Mouse (Mus musculus) left cerebral cortex, postnatal 25 days (tissue): ENCODE measurements around the gene Prr5. TPM values are rescaled to one million over a fixed set of nuclear protein-coding genes. Genes with fewer than 3 reads are reported as not detected.
A peak's percentile ranks its signal among the peaks of the same experiment; 100 is the strongest.
"Not testable (repeated sequence)": the region's sequence is repeated elsewhere in the genome, so short reads cannot be mapped to it uniquely, and the experiment has no call there.

Experiments
- DNase-seq, 2 experiments: peaks; one replicate each; pipeline ENCODE4 v3.0.0; 2022; ENCODE audit warnings: low spot score in 2 of 2, mixed read lengths in 1 of 2
- intact Hi-C: fragments of 180-260 bp; cut with DNase I; formaldehyde crosslinking; loops from one replicate; pipeline ENCODE4 v1.15.1; 2025
- total RNA-seq, 2 experiments: library from RNA; stranded (reverse); gene quantifications; 2 replicates each; pipeline ENCODE4 v1.2.3; 2021

The Prr5 gene
- total RNA-seq, 2 experiments from 2014 or later, result 11.6 to 13.2 TPM

DNA sequence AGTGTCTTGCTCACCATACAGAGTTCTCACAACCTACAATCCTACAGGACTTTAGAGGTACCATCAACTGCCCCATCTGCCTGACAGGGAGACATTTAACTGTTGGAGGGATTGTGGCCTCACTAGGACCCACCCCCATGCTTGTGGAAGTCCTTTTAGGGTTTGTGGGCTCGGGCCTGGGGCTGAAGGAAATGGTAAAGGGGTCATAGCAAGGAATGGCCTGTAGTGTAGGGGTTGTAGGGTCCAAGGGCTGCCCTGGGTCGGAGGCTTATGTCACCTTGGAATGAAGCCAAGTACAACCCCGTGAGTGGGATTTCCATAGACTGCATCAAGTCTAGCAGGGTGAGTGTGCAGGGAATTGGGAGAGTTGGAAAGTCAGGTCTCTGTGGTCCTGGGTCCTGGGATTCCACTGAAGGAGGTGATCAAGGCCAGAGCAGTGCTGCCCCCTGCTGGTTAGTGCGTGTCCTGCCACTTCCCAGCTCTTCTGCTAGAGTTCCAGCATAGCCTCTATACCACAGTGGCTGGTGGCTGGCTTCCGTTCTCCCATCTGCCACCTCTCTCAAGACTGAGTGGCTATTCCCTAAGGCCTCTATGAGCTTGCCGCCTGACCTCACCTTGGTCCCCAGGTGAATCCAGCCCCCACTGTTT lies 30.9 kb downstream of the Prr5 start:
- peak; percentile 20 to 30 for DNase-seq
- intact Hi-C loops, result no loop called here

DNA sequence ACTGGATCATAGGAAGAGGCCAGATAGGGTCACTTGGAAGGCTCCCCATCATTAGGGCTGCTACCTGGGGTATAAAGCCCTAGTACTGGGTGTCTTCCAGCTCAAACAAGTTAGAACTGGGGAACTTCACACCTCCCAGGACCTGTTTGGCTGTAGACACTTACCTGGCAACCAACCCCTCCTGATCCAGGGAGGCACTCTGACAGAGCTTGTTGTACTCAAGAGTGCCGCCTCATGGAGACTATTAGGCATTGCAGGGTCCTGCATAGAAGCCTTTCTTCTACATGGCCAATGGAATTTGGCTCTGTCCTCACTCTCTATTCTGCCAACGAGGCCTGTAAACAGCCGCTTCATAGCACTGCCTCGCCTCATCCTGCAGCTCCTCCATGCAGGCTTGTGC lies 32.5 kb downstream of the Prr5 start:
- intact Hi-C loops, result no loop called here
- peak in 1 of 2 experiments; percentile 37 for DNase-seq

DNA sequence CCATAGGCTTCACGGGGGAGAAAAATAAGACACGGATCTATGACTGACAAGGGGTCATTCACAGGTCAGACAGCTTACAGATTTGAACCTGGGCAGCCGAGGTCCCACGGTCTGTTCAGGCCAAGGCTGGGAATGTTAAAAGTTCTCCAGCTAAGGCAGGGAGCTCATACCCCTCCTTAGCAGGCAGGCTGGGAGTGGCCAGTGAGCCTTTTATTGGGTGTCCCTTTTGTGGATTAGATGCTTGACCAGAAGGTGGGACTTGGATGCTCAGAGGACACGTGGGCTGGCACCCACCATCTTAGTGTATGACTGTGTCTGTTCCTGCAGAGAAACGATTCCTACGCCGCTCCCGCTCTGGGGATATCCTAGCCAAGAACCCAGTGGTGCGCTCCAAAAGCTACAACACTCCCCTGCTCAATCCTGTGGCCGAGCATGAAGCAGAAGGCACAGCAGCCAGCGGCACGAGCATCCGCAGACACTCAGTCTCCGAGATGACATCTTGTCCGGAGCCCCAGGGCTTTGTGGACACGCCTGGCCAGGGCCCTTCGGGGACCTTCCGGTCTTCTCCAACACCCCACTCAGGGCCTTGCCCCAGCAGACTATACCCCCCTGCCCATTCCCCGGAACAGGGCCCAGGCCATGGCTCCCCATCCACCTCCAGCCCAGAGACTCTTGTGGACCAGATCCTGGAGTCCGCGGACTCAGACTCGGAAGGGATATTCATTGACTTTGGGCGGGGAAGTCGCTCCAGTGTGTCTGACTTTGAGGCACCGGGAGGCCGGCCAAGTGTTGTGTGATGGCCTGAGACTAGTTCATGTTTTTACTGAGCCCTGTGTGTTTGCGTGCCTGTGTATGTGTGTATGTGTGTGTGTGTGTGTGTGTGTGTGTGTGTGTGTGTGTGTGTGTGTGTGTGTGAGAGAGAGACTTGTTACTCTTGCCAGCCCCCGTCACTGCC lies 33.2 kb downstream of the Prr5 start:
- intact Hi-C loops, result no loop called here
- DNase-seq, result peak in 1 of 2 experiments; percentile 18

DNA sequence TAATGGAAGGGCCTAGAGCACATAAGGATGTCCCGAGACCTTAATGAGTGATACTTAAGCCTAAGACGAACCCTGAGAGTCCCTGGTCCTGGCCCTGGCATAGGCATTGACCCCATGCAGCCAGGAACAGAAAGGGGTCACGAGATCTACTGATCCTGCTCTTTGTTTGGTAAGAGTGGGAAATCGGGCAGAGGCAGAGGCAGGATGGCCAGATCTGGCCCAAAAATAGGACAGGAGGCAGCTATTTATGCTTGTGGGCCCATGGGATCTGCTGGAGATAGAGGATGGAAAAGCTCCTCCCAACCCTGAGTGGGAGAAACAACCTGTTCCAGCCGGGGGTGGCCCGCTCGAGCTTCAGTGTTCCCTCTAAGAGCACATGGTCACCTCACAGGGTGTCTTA lies 34.6 kb downstream of the Prr5 start:
- intact Hi-C loops, result no loop called here
- DNase-seq, result no peak

DNA sequence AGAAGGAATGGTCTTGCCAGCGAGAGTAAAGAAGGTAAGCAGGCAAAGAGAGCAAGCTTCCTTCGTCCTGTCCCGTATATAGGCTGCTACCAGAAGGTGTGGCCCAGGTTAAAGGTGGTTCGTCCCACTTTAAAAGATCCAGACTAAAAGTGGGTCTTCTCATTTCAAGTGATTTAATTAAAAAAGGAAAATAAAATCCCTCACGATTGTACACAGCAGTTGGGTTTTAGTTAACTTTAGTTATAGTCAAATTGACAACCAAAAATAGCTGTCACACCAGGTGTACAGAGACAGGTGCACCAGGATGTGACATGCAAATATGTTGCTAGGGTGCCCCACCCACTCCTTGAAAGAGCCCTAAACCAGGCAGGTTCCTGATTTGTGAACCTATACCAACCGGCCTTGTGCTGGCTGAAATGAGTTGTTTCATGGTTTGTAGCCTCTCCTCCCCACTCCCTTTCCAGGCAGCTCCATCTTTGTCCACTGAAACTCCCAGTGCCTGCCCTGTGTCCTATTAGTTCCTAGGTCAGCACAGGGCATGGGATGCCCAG lies 36.0 kb downstream of the Prr5 start:
- intact Hi-C loops, result no loop called here
- DNase-seq, result no peak

DNA sequence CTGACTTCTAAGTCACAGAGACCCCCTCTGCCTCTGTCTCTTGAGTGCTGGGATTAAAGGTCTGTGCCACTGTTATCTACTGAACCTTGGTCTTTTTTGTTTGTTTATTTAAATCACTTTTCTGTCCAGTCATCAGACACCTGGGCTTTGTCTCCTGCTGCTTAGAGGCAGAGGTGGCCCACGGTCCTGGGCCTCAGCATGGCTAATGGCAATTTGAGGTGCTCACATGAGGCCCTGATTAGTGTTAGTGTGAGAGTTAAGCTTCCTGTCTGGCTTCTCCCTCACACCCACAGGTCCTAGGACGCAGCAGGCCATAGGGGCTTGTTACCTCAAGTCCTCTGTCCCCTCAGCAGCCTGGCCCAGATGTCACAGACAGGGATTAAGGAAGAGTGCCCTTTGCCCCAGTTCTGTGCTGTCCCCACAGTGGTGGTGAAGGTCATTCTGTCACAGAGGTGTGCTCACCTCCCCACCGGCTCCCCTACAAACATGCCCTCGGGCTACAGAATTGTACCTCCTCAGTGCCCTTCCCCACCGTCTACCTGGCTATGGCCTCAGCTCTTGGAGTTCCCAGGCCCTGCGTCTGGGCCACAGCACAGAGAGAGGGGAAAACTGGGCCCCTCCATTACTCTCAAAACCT lies 37.7 kb downstream of the Prr5 start:
- no peak for DNase-seq
- intact Hi-C loops, result no loop called here

DNA sequence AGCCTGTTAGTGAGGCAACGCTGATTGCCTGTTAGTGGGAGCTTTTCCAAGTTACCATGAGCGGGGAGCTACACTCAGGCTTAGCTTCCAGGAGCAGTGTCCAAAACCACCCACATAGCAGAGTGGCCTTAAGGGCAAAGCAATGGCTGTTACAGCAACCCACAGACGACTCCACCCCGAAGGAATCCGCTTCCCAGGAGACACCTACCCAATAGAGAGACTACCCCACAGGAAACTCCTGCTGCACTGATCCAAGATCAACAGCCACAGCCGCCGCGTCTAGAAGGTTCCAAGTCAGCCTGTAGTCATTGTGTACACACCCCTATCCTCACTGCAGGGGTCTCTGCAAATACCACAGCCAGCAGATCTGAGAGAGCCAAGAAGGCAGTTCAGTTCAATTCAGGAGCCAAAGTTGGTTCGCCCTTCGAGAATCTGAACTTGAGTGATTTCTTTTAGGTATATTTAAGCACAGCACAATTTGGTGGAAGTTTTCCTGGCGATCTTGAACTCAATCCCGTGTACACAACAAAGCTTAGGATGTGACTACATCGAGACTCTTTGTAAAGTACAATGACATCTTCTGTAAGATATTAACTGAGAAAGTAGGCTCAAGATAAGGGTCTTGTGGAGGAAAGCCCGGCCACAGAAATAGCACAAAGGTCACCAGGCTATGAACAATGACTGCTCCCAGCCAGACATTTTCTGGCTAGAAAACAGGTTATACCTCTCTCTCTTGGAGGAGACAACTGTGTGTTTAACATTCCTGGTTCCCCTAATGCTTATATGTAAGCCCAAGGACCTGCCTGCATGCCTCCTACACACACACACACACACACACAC lies 43.4 kb downstream of the Prr5 start:
- intact Hi-C loops, result no loop called here
- no peak for DNase-seq

DNA sequence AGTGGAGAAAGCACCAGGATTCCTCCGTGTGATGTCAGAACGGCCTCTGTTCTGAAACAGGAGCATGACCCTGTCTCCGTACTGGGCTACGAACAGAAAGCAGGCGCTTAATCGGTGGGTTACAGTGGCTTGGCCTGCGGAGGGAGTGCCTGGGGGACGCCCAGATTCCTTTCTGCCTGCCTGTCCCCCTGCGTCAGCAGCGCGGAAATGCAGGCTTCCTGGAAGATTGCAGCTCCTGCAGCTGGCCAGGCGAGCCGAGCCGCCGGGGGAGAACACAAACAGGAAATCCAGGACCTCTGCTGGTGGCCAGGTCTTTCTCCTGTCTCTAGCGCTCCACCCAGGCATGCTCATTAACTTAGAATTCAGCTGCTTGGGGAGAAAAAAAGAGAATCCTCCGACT lies 45.3 kb downstream of the Prr5 start:
- intact Hi-C loops, result no loop called here
- peak in 1 of 2 experiments; percentile 30 for DNase-seq

DNA sequence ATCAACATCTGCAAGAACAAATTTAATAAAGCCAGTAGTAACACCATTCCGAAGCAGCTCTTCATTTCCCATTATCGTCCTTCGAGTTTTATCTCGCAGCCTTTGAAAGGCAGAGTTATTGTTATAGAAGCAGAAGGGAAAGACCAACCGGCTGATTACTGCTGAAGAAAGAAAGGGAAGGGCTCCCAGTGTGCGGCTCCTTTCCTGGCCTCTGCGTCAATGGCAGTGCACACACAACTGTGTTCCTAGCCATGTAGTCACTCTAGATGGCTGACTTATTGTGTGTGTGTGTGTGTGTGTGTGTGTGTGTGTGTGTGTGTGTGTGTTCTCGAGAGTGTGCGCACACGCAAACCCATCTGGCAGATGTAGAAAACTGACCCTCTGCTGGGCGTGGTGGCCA lies 45.7 kb downstream of the Prr5 start:
- DNase-seq, result no peak
- intact Hi-C loops, result no loop called here

DNA sequence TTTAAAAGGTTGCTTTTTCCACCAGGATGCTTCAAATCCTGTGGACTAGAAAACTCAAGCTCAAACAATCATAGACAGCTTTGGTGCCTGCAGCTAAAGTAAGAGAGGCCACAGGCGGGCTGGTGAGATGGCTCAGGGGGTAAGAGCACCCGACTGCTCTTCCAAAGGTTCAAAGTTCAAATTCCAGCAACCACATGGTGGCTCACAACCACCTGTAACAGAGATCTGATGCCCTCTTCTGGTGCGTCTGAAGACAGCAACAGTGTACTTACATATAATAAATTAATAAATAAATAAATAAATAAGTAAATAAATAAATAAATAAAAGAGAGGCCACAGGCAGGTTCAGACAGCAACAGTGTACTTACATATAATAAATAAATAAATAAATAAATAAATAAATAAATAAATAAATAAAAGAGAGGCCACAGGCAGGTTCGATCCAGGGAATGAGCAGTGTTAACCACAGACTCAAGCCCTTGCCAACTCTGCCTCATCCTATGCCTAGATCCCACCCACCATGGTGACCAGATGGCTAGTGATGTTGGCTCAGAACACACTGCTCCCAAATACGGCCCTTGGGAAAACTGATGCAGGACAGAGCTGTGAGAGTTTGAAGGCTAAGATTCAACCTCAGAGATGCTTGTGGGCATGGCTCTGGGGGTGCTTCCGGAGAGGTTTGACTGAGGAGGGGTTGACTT lies 48.3 kb downstream of the Prr5 start:
- DNase-seq, intact Hi-C loops: not testable (repeated sequence)

DNA sequence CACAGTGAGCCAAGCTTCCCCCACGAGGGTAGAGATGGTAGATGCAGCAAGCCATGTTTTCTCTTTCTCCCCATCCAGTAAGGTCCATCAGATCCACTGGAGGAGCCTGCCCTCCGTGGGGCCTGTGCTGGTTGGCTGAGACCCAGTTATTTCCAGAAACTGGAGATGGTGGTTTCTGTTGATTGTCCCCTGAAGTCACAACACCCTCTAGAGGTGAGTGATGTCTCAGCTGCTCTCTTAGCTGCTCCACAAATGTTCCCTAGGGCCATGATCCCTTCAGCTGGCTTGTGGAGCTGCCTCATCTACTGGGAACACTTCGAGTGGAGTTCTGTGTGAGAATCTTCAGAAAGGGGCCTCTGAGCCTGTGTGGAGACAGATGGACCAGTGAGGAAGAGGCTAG lies 49.4 kb downstream of the Prr5 start:
- no peak for DNase-seq
- intact Hi-C loops, result no loop called here

DNA sequence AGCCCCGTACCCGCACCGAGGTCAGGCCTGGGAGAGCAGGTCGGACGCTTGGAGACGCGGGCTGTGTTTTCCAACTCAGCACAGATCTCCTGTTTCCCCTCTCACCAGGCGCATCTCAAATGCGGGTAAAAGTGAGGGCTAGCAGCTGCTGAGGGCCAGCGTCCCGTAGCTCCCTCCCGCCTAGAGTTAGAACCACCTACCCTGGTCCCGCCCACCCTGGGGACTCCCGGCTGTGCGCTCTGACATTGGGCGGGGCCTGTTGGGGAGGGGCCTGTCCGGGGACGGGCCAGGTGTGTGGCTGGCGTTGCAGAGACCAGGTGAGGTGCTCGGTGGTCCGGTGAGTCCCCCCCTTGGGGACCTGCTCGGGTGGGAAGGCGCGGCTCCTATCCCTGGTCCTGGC lies 50.4 kb downstream of the Prr5 start, which contains the start of gene Arhgap8:
TSS of gene Arhgap8 (plus strand) at position 262 of the 400 bp plus-strand sequence.
- intact Hi-C loops, result no loop called here
- DNase-seq, result no peak

DNA sequence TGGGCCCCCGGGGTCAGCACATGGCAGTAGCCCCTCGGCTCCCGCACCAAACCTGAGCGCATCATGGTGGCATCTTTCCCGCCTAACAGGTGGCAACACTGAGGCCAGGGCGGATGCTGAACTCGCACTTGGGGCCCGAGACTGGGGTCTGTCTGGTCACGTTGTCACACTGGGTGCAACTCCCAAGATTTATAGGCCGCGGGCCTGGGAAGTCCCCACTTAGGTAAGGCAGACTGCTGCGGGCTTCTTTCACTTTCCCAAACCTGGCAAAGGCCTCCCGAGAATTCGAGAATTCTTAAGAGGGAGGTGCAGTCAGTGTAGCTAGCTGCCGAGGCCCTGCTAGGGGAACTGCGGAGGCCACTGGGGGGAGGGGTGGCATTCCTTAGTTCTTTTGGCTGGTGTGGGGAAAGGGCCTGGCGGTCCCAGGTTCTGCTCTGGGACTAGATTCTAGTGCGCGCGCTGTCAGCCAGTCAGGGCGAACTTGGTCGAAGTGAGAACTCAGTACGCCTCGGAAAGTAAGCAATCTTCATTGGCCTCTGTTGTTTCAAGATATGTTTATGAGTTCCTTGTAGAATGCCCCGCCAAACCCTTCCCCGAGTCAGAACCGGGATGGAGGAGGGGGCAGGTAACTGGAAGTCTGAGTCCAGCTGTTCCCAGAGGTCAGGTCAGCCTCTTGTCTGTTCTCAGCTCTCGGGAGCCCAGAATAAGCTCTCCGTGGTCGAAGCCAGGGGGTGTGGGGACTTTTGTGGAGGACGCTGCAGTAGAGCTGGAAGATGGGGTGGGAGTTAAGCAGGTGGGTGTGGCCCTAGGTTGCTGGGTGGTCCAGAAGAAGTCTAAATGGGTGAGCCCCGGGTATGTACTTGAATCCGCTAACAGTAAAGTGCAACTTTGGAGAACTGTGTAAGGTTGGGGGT lies 51.1 kb downstream of the Prr5 start:
- DNase-seq, result no peak
- intact Hi-C loops, result no loop called here

DNA sequence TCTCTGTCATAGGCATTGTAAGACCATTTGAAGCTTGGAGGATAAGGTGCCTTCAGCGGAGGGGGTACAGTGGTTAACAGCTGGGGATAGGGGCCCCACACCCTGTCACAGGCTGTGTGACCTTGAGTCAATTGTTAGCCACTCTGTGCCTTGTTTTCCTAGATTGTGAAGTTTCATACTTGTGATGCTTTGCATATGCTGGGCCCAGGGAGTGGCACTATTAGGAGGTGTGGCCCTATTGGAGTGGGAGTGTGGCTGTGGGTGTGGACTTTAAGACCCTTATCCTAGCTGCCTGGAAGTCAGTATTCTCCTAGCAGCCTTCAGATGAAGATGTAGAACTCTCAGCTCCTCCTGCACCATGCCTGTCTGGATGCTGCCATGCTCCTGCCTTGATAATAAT lies 54.2 kb downstream of the Prr5 start:
- DNase-seq, intact Hi-C loops: not testable (repeated sequence)

DNA sequence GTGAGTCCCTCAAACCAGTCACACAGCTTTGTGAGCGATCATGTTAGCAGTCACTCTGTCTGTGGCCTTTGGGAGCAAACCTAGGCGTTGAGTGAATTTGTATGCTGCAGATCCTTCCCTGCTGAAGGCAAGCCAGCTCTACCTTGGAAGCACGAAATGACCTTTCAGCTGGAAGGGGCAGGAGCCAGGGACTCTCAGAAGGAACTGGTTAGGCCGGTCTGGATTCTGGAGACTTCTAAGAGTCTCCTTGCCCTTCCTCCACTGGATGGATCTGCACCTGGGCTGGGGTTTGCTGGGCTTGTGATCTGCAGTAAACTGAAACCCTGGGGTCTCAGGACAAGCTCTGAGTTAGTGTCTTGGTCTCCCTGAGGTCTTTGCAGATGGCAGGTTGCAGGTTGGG lies 54.8 kb downstream of the Prr5 start:
- no peak for DNase-seq
- intact Hi-C loops, result no loop called here

DNA sequence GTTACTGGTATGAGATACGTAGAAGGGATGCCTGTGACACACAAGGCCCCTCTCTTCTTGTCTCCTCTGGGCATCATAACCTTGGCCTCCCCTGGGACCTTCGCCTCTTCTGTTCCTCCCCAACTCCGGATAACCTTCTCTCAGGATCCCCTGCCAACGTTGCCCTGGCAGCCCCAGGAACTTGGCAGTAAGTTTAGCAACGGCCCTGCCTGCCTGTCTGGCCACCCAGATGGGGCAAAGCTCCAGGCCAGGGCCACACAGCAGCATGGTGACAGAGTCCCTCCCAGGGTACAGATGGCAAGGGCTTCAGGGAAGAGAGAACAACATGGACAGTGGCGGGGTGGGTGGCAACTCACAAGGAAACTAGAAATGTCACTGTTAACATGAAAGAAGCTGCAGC lies 60.3 kb downstream of the Prr5 start:
- intact Hi-C loops, result no loop called here
- peak in 1 of 2 experiments; percentile 22 for DNase-seq

DNA sequence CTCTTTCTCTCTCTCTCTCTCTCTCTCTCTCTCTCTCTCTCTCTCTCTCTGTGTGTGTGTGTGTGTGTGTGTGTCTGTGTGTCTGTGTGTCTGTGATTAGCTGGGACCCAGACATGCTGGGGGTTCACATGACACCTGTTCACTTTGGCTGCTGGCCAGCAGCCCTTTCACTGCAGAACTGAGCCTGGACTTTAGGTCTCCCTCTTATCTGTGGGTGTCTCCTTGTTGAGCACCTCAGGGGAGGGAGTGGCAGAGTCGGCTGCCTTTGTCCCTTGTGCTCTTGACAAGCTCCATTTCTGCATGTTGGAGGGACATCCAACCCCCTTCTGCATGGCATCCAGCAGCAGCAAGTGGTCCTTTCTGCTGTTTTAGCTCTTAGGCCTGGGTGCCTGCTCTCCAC lies 61.5 kb downstream of the Prr5 start:
- intact Hi-C loops, result no loop called here
- no peak for DNase-seq
